Mouse (Mus musculus) B cell, adult 67 days (primary cell): ENCODE data around the gene Ddx59. TPM values are rescaled to one million over a fixed set of nuclear protein-coding genes. Genes with fewer than 3 reads are reported as not detected.

Experiments used
- total RNA-seq, 2 experiments: library from RNA; stranded (reverse); gene quantifications; 4 replicates each; pipeline ENCODE4 v1.2.4; 2023

Gene Ddx59
- 10 to 100 TPM; 19.9 to 22.9 TPM for total RNA-seq

GRCm38 (mm10) chr1:136414798-136415755 is at the start of gene Ddx59:
Gene Ddx59 (plus strand): TSS chr1:136415271.

DNA sequence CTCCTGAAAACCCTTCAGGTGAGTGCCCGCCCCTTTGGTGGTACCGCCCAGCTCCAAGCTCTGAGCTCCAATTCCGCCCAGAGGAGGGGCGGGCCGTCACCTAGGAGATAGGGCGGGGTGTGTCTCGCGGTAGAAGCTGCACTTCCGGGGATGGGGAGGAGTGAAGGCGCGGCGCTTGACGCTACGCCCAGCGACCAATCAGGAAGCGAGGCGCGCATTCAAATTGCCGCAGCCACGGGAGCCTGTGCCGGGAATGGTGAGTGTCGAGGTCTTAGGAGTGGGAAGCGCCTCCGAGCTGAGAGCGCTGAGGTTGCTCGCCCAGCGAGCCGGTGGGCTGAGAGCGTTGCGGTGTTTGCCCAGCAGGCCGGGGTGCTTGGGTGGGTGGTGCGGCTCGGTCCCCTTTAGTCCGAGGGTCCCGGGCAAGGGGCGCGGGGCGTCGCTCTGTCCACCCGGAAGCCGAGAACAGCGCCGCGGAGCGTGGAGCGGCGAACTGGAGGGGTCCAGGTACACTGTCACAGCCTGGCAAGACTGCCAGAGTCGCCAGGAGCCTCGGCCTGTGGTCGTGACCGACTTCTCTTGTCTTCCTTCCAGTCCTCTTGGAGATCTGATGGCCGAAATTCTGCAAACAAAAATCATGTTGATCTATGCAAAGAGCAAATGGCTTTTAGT is 51.2 kb downstream of the Ddx59 start, which contains the start of gene Kif14:
Gene Kif14 (plus strand): TSS at position 201 of the 669 bp plus-strand sequence.

Other genes with a start within 250 kb of the Ddx59 start
- not detected for gene Mroh3, start 202.4 kb upstream of the Ddx59 start, total RNA-seq
- gene Inava, start 181.0 kb upstream of the Ddx59 start, total RNA-seq: not detected
- not detected for gene Gpr25, start 154.4 kb upstream of the Ddx59 start, total RNA-seq
- gene Camsap2, start 69.2 kb upstream of the Ddx59 start, total RNA-seq: 10 to 100 TPM; 37.4 to 41.9 TPM
- under 1 TPM; 0.30 to 0.41 TPM for gene Kif14, start 51.1 kb downstream of the Ddx59 start, total RNA-seq
- gene Zfp281, start 209.6 kb downstream of the Ddx59 start, total RNA-seq: 10 to 100 TPM; 30.2 to 33.1 TPM